Mouse (Mus musculus) heart, embryonic 11.5 days (tissue): Measurements from ENCODE around the gene Arsj. TPM values are rescaled to one million over a fixed set of nuclear protein-coding genes. Genes with fewer than 3 reads are reported as not detected.

Experiments
- ATAC-seq: fragments of 200-750 bp; cut with Nextera tagmentation; replicated peaks from 2 replicates; pipeline ENCODE4 v1.8.0; 2017; ENCODE audit warnings: moderate library complexity; ENCODE audit not compliant: insufficient number of reproducible peaks, low FRiP score, low TSS enrichment
- H3K27ac ChIP-seq: fragments of 300-500 bp; sonication (generic); 2 replicates; pipeline ENCODE4 v1.5.1; 2014; ENCODE audit warnings: mild to moderate bottlenecking, low read depth, low read length
- H3K27me3 ChIP-seq: fragments of 300-500 bp; sonication (generic); 2 replicates; pipeline ENCODE4 v1.6.1; 2014; ENCODE audit warnings: mild to moderate bottlenecking, low read length, mixed read lengths; ENCODE audit not compliant: control insufficient read depth, insufficient read depth
- H3K36me3 ChIP-seq: fragments of 300-500 bp; sonication (generic); 2 replicates; pipeline ENCODE4 v1.6.1; 2014; ENCODE audit warnings: mild to moderate bottlenecking, low read length, moderate library complexity, mixed read lengths; ENCODE audit not compliant: control insufficient read depth, insufficient read depth
- H3K4me1 ChIP-seq: fragments of 300-500 bp; sonication (generic); 2 replicates; pipeline ENCODE4 v1.6.1; 2014; ENCODE audit warnings: low read length; ENCODE audit not compliant: control insufficient read depth, insufficient read depth
- H3K4me2 ChIP-seq: fragments of 300-500 bp; sonication (generic); 2 replicates; pipeline ENCODE4 v1.6.1; 2014; ENCODE audit warnings: mild to moderate bottlenecking, moderate library complexity
- H3K4me3 ChIP-seq: fragments of 300-500 bp; sonication (generic); 2 replicates; pipeline ENCODE4 v1.5.1; 2014; ENCODE audit warnings: low read depth, low read length
- H3K9ac ChIP-seq: fragments of 300-500 bp; sonication (generic); 2 replicates; pipeline ENCODE4 v1.6.1; 2014; ENCODE audit warnings: mild to moderate bottlenecking, low read depth, low read length, moderate library complexity
- H3K9me3 ChIP-seq: fragments of 300-500 bp; sonication (generic); replicated peaks from 2 replicates; pipeline ENCODE4 v1.6.1; 2016; ENCODE audit warnings: low read length; ENCODE audit not compliant: control insufficient read depth
- WGBS: fragments of 180-500 bp; shearing (Covaris S2); extraction: QIAGEN DNeasy Blood & Tissue Kit; methylation state at CpG from one replicate; pipeline ENCODE4 v1.1.7; 2014; ENCODE audit not compliant: insufficient replicate concordance; 5-methylcytosine and 5-hydroxymethylcytosine counted together
- polyA plus RNA-seq: library from polyadenylated mRNA; unstranded; fragments of >200 nt; fragmentation: Nextera tagmentation; extraction: Ambion mirVana; gene quantifications from 2 replicates; pipeline ENCODE4 v1.2.1, GENCODE M21; 2014

Gene Arsj
- polyA plus RNA-seq, 1 experiment from 2014 or later: 0.26 TPM

DNA sequence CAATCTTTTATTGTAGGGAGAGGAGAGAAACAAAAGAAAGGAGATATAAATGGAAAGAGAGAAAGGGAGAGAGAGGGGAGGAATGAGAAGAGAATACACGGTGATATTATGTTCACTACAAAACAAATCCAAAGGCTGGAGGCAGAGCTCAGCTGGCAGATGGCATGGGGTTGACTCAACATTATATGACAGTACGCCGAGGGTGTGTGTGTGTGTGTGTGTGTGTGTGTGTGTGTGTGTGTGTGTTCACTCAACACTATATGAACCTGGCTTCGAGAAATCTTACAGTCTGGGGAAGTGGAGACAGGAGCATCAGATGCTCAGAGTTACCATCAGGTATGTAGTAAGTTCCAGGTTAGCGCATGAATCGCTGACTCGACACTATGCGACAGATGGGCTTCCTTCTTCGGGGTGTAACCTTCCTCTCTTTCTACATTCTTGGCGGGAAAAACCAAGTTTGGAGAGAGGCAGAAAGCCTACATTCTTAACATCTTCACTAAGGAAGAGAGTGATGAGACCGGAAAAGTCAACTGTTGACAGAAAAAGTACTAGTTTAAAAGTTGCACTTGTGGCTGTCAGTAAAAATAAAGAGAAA lies 456 bp upstream of the Arsj start:
- H3K36me3 ChIP-seq: no peaks in the 10 kb centered on the region
- ATAC-seq: no peak
- H3K27ac ChIP-seq: no peak overlapping the region
- H3K4me1 ChIP-seq: no peaks in the 10 kb centered on the region
- 79% methylated on average over 11 of the region's 11 CpGs for WGBS
- H3K9ac ChIP-seq: no peak overlapping the region
- peaks cover 4% of the 10 kb centered on the region for H3K27me3 ChIP-seq
- H3K4me3 ChIP-seq: no peak overlapping the region
- H3K4me2 ChIP-seq: peak overlapping the region; percentile 91; the same call in 1 of the 2 replicates
- no peaks in the 10 kb centered on the region for H3K9me3 ChIP-seq

- 69% methylated on average over 7 of the region's 7 CpGs for WGBS
- Histone ChIP-seq H3K27ac (no peak overlapping the region), H3K9me3 (no peaks in the 10 kb centered on the region), H3K27me3 (peaks cover 4% of the 10 kb centered on the region), H3K4me3 (no peak overlapping the region; the same call in 1 of the 2 replicates), H3K4me2 (no peak overlapping the region; the same call in 1 of the 2 replicates), H3K9ac (no peak overlapping the region), H3K36me3 (no peaks in the 10 kb centered on the region), H3K4me1 (no peaks in the 10 kb centered on the region)
- ATAC-seq: no peak
Measured at GRCm38 (mm10) chr3:126364555-126364954, 1.1 kb downstream of the Arsj start.

DNA sequence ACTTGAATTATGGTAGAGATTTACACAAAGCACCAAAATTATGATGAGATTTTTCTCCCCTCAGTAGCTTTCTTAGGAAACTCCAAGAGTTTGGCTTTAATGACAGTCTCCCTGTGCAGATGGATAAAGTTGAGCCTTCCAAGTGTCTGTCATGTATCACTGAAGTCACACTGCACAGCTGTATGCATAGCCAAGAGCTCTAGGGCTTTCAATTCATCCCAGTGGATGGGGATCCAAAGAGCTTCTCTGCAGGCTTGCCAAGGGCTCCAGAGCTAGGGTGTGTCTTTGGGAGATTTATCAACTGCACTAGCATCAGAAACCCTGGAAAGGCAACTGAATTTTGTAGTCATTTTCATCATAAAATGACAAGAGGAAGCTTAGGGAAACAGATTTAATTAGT lies 7.1 kb downstream of the Arsj start:
- Histone ChIP-seq H3K9me3 (no peaks in the 10 kb centered on the region), H3K4me1 (no peaks in the 10 kb centered on the region), H3K9ac (no peak overlapping the region), H3K4me3 (no peak overlapping the region), H3K27me3 (no peaks in the 10 kb centered on the region), H3K4me2 (no peak overlapping the region), H3K36me3 (no peaks in the 10 kb centered on the region), H3K27ac (no peak overlapping the region)
- no peak for ATAC-seq

GRCm38 (mm10) chr3:126372815-126373545 lies 9.5 kb downstream of the Arsj start:
- no peaks in the 10 kb centered on the region for H3K9me3 ChIP-seq
- no peak overlapping the region for H3K9ac ChIP-seq
- no peaks in the 10 kb centered on the region for H3K27me3 ChIP-seq
- H3K4me3 ChIP-seq: no peak overlapping the region
- WGBS: 70% methylated on average over 9 of the region's 9 CpGs
- no peak for ATAC-seq
- no peak overlapping the region for H3K27ac ChIP-seq
- H3K36me3 ChIP-seq: no peaks in the 10 kb centered on the region
- no peaks in the 10 kb centered on the region for H3K4me1 ChIP-seq
- no peak overlapping the region for H3K4me2 ChIP-seq

DNA sequence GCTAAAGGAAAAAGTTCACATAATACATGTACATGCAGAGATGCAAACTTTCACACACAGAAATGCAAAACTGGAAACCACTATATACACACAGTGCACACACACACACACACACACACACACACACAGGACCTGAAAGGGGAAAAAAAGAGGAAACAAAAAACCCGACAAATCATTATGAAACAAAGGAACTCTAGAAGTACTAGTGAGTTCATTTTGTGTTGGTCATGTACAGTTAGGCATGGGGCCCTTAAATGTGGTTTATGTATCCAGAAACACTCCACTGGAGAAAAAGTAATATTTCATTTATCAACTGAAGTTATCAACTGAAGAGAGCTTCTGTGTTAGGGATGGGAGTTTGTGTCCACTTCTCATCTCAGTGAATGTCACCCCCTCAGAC lies 10.2 kb downstream of the Arsj start:
- Histone ChIP-seq H3K36me3 (no peaks in the 10 kb centered on the region), H3K9ac (no peak overlapping the region), H3K9me3 (no peaks in the 10 kb centered on the region), H3K4me1 (no peaks in the 10 kb centered on the region), H3K27me3 (no peaks in the 10 kb centered on the region), H3K4me3 (no peak overlapping the region), H3K27ac (no peak overlapping the region), H3K4me2 (no peak overlapping the region)
- WGBS: 75% methylated on average over 1 of the region's 1 CpGs
- ATAC-seq: no peak

- WGBS: 46% methylated on average over 6 of the region's 6 CpGs
- no peaks in the 10 kb centered on the region for H3K36me3 ChIP-seq
- H3K4me2 ChIP-seq: no peak overlapping the region
- H3K9ac ChIP-seq: no peak overlapping the region
- no peak for ATAC-seq
- H3K4me3 ChIP-seq: no peak overlapping the region
- no peaks in the 10 kb centered on the region for H3K9me3 ChIP-seq
- no peak overlapping the region for H3K27ac ChIP-seq
- H3K4me1 ChIP-seq: no peaks in the 10 kb centered on the region
- H3K27me3 ChIP-seq: no peaks in the 10 kb centered on the region
Measured at GRCm38 (mm10) chr3:126379252-126379651, 15.8 kb downstream of the Arsj start.

DNA sequence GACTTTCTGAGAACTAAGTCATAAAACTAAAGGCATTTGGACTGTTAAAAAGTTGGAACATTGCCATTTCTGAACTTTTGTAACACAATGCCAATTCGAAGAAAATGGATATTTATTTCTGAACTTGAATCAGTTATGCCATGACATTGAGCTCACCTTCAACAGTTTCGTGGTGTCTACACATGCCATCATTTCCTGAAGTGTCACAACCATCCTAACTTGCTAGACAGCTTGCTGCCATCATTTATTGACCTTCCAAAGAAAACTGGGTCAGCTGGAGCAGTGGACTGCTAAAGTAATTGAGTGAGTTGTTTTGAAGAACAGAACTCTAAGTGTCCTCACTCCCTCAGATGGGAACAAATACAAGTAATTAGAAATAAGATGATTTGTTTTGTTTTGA lies 16.2 kb downstream of the Arsj start:
- ATAC-seq: no peak
- Histone ChIP-seq H3K27me3 (no peaks in the 10 kb centered on the region), H3K36me3 (no peaks in the 10 kb centered on the region), H3K4me2 (no peak overlapping the region), H3K9me3 (no peaks in the 10 kb centered on the region), H3K4me3 (no peak overlapping the region), H3K9ac (no peak overlapping the region), H3K4me1 (no peaks in the 10 kb centered on the region), H3K27ac (no peak overlapping the region)
- 65% methylated on average over 2 of the region's 2 CpGs for WGBS

- Histone ChIP-seq H3K4me3 (no peak overlapping the region), H3K36me3 (no peaks in the 10 kb centered on the region), H3K27ac (no peak overlapping the region), H3K9ac (no peak overlapping the region), H3K4me2 (no peak overlapping the region), H3K27me3 (no peaks in the 10 kb centered on the region), H3K9me3 (no peaks in the 10 kb centered on the region), H3K4me1 (no peaks in the 10 kb centered on the region)
- ATAC-seq: no peak
- WGBS: 92% methylated on average over 6 of the region's 6 CpGs
Measured at GRCm38 (mm10) chr3:126383276-126383675, 19.8 kb downstream of the Arsj start.
